Mouse (Mus musculus): ENCODE measurements at regions not wholly inside any gene's neighbourhood (a gene's known extent, or its start where the extent isn't known, plus 50 kb on each side); places are given as distances from the start of the nearest gene placed in this dataset.

DNA sequence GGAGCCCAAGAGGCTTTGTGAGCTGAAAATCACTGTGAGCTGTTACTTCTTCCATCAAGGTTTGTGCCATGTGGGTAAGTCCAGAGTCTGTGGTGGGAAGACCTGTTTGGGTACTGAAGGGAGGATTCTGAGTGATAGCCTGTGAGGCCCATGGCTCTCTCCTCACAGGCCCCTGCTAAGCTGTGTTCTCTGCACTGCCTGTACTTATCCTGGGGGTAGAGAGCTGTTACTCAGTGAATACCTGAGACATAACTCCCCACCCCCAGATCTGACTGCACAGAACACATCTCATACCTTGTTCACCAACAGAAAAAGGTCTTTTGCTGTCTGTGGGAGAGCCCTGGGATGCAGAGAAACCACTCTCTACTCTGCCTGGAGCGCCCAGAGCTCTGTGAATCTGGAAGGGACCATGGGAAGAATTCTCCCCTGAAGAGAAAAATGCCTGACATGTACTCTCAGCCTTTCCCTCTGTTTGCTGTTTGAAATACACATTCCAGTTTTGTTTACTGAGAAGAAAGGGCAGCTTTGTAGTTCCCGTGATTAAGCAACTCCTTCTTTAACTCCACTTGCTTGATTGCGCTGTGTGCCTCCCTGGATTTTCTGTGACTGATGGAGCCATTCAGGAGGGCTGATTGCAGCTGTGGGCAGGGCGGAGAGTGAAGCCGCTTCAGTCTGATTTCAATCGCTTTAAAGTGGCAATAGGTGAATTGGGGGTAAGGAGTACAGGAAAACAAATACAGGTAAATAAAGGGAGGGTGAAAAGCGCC is 460.3 kb upstream of the Cdh4 start:
- ATAC-seq (replicated peaks in 1 of 2; ENCODE audit: insufficient read depth in 1 of 2, low FRiP score in 2 of 2, low TSS enrichment in 1 of 2, low read depth in 1 of 2, poor library complexity in 2 of 2, severe bottlenecking in 2 of 2): no peak

DNA sequence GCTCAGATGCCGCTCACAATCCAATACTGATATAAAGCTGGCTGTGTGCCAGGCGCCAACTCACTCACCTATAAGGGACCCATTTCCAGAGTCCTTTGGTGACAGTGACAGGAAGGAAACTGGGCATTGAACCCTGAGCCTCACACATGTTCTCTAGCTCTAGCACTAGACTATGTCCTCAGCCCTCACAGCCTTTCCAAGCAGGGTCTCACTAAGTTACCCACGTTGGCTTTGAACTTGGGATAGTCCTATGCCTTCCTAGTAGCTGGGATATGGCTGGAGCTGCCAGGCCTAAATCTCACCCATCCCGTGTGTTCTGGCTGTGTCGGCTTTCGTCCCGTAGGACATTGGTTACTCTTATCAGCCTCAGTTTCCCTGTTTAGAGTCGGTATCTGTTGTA is 458.4 kb upstream of the Cdh4 start:
- no peak for ATAC-seq (replicated peaks in 1 of 2; ENCODE audit: insufficient read depth in 1 of 2, low FRiP score in 2 of 2, low TSS enrichment in 1 of 2, low read depth in 1 of 2, poor library complexity in 2 of 2, severe bottlenecking in 2 of 2)

DNA sequence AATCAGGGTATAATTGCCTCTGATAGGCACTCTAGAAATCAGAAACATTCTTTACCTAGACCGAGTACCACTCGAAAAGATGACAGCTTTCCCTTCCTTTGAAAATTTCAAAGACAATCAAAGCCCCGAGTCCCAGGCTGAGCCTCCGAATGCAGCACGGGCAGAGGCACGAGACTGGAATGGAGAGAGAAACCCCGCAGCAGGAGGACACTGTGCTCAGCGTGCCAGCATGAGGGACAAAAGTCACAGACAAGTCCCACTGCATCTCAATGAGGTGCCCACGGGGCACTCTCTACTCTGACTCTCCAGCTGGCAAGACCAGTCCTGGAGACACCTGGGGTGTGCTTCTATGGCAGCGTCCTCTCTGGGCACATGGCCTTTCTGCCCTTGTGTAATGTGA is 454.3 kb upstream of the Cdh4 start:
- ATAC-seq (replicated peaks in 1 of 2; ENCODE audit: insufficient read depth in 1 of 2, low FRiP score in 2 of 2, low TSS enrichment in 1 of 2, low read depth in 1 of 2, poor library complexity in 2 of 2, severe bottlenecking in 2 of 2): no peak

DNA sequence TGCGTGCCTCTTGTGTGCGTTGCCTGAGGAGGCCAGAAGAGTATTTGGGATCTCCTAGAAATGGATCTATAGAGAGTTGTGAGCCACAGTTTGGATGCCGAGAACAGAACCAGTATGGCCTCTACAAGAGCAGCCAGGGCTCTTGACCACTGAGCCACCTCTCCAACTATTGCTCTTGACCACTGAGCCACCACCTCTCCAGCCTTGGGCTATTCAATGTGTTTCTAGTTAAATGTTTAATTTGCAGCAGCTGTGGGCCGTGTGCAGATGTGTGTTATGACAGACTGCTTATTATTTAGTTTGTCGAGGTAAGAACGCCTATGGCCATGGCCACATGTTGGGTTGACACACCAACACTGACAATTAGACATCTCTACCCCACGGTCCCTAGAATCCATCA is 452.9 kb upstream of the Cdh4 start:
- ATAC-seq (replicated peaks in 1 of 2; ENCODE audit: insufficient read depth in 1 of 2, low FRiP score in 2 of 2, low TSS enrichment in 1 of 2, low read depth in 1 of 2, poor library complexity in 2 of 2, severe bottlenecking in 2 of 2): no peak

DNA sequence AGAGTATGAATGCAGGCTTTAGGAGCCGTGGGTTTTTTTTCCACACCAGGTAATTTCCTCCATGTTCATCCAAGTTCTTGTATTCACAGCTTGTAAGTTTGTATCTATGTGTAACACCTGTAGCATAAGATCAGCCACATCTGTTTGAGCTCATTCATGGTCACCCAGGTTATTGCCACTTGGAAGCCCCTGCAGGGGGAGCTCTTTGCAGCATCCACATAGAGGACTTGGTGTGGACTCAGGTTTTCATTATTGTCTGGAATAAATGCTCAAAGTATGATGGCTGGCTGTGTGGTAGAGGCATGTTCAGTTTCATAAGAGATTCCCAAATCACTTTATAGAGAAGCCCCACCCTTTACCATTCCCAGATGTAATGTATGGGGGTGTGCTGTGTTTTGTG is 452.4 kb upstream of the Cdh4 start:
- no peak for ATAC-seq (replicated peaks in 1 of 2; ENCODE audit: insufficient read depth in 1 of 2, low FRiP score in 2 of 2, low TSS enrichment in 1 of 2, low read depth in 1 of 2, poor library complexity in 2 of 2, severe bottlenecking in 2 of 2)

GRCm38 (mm10) chr2:178990959-178991358 is 451.3 kb upstream of the Cdh4 start:
- no peak for ATAC-seq (replicated peaks in 1 of 2; ENCODE audit: insufficient read depth in 1 of 2, low FRiP score in 2 of 2, low TSS enrichment in 1 of 2, low read depth in 1 of 2, poor library complexity in 2 of 2, severe bottlenecking in 2 of 2)

- no peak for ATAC-seq (replicated peaks in 1 of 2; ENCODE audit: insufficient read depth in 1 of 2, low FRiP score in 2 of 2, low TSS enrichment in 1 of 2, low read depth in 1 of 2, poor library complexity in 2 of 2, severe bottlenecking in 2 of 2)
Measured at GRCm38 (mm10) chr2:178992334-178993116, 449.7 kb upstream of the Cdh4 start.

- no peak for ATAC-seq (replicated peaks in 1 of 2; ENCODE audit: insufficient read depth in 1 of 2, low FRiP score in 2 of 2, low TSS enrichment in 1 of 2, low read depth in 1 of 2, poor library complexity in 2 of 2, severe bottlenecking in 2 of 2)
Measured at GRCm38 (mm10) chr2:178997921-178998320, 444.3 kb upstream of the Cdh4 start.

DNA sequence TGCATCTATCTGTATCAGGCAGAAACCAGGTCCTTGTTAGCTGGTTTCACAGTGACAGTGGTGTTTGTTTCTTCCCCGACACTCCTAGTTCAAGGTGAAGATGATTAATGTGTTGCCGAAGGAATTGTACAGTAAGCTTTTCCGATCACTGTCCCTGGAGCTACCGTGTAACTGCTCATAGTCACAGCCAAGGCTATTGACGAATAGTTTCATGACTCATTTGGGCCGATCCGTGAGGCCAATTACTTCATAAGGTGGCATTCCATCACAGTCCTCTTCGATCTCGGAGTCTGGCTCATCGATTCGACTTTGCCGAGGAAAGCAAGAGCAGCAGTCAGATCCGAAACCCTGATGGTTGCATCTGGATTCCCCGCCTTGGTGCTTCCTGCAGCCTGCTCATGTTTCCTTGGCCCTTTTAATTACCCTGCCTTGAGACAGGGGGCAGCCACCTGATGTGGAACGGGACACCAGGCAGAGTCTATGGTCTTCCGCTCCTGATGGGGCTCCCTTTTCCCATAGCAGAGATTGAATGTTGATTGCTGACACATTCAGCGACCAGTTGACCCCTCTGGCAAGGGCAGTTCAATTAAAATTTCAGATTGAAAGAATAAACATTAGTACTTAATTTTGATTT is 441.7 kb upstream of the Cdh4 start:
- ATAC-seq (replicated peaks in 1 of 2; ENCODE audit: insufficient read depth in 1 of 2, low FRiP score in 2 of 2, low TSS enrichment in 1 of 2, low read depth in 1 of 2, poor library complexity in 2 of 2, severe bottlenecking in 2 of 2): no peak

- no peak for ATAC-seq (replicated peaks in 1 of 2; ENCODE audit: insufficient read depth in 1 of 2, low FRiP score in 2 of 2, low TSS enrichment in 1 of 2, low read depth in 1 of 2, poor library complexity in 2 of 2, severe bottlenecking in 2 of 2)
Measured at GRCm38 (mm10) chr2:179007766-179008165, 434.5 kb upstream of the Cdh4 start.

DNA sequence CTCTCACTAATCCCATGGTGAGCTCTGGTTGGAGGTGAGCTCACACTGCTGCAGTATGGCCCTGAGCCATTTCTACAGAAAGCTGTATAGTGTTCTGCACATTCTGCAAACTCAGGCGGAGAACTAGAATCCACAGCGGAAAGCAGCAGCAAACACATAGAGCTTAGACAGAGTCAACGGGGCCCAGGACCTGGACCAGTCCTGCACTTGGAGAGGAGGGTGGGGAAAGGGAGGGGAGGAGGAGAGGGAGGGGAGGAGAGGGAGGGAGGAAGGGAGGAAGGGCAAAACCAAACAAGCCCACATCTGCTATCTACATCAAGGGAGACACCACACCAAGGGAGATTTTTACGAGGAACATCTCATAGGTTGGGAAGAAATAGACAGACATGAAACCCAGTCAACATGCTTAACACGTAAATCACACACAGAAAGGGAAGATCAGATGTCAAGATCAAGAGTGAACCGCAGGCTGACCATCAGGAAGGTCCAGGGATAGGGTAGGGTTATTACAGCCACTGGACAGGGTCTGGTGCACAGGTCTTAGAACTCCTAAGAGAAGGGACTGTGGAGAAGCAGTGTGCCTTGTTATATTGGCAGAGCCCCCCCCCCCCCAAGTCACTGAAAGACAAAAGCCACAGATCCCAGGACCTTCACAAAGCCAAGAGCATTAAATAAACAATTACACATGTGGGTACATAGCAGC is 428.2 kb upstream of the Cdh4 start:
- ATAC-seq (replicated peaks in 1 of 2; ENCODE audit: insufficient read depth in 1 of 2, low FRiP score in 2 of 2, low TSS enrichment in 1 of 2, low read depth in 1 of 2, poor library complexity in 2 of 2, severe bottlenecking in 2 of 2): no peak

DNA sequence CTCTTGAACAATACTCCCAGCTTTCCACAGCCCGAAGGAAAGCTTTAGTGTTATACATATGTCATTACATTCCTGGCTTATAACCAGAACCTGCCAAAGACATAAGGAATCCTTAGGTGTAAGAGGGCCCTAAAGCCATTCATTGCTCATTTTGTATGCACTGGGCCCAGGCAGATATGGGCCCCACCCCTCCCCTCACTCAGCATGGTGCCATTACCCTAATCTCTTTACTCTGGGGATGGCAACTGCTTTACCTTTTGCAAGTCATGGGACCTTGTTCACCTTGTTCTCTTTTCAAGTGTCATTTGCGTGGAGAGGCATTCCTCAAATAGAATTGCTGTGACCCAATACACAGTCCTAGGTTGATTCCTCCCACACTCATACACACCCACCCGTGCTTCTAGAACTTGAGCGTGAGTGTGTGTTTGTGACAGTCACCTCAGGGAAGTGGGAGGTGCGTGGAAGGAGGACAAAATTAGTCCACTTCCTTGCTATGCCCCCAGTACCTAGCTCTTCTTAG is 419.5 kb upstream of the Cdh4 start:
- ATAC-seq (replicated peaks in 1 of 2; ENCODE audit: insufficient read depth in 1 of 2, low FRiP score in 2 of 2, low TSS enrichment in 1 of 2, low read depth in 1 of 2, poor library complexity in 2 of 2, severe bottlenecking in 2 of 2): no peak

DNA sequence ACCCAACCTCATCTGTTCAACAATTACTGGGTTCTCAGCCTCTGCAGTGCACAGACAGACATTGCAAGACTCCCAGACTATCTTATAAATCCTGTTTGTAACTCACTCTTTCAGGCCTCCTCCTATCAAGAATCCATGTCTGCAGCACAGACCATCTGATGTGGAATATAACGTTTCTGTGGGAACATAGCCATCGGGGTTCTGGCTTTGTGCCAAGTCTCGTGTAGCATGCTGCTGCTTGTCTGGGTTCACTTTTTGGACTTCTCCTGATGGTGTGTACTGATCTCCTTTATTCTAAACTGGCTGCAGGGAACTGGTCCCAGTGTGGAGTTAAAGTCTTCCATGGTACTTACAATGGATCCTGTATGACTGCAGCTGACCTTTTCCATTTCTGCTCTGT is 418.0 kb upstream of the Cdh4 start:
- ATAC-seq (replicated peaks in 1 of 2; ENCODE audit: insufficient read depth in 1 of 2, low FRiP score in 2 of 2, low TSS enrichment in 1 of 2, low read depth in 1 of 2, poor library complexity in 2 of 2, severe bottlenecking in 2 of 2): no peak

DNA sequence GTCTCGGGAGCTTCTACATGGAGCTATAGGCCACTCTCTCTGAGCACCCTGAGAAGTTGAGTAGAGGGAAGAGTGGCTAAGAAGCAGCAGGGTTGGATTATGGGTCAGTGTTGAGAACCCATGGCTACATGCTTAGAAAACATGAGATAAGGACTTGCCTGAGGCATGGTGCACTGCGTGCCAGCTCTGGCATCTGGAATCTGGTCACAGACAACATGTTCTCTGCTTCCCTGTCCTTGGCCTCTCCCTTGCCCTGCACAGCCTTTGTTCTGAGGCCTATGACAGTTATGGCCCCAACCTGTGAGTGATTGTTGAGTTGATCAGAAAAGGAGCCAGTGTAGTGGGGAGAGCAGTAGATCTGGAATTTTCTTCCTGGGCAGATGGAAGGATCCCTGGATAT is 409.1 kb upstream of the Cdh4 start:
- ATAC-seq (replicated peaks in 1 of 2; ENCODE audit: insufficient read depth in 1 of 2, low FRiP score in 2 of 2, low TSS enrichment in 1 of 2, low read depth in 1 of 2, poor library complexity in 2 of 2, severe bottlenecking in 2 of 2): no peak

GRCm38 (mm10) chr2:179035446-179035845 is 406.8 kb upstream of the Cdh4 start:
- no peak for ATAC-seq (replicated peaks in 1 of 2; ENCODE audit: insufficient read depth in 1 of 2, low FRiP score in 2 of 2, low TSS enrichment in 1 of 2, low read depth in 1 of 2, poor library complexity in 2 of 2, severe bottlenecking in 2 of 2)

DNA sequence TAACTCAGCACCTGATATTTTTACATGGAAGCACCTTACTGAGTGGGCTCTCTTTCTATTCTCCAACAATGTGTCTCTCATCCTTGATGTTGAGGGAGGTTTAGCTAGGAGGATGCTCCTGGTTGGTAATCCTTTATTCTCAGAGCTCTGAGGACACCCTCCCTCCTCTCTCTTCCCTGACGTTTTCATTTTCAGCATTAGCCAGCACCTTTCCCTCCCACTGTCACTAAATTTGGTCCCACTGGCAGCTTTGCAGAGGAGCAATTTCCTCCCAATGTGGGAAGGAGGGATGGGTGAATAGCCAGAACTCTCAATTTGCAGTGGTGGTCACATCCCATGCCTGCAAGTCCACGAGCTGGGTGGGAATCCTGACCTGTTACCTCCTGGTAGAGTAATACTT is 402.5 kb upstream of the Cdh4 start:
- ATAC-seq (replicated peaks in 1 of 2; ENCODE audit: insufficient read depth in 1 of 2, low FRiP score in 2 of 2, low TSS enrichment in 1 of 2, low read depth in 1 of 2, poor library complexity in 2 of 2, severe bottlenecking in 2 of 2): no peak

GRCm38 (mm10) chr2:179043671-179044070 is 398.6 kb upstream of the Cdh4 start:
- ATAC-seq (replicated peaks in 1 of 2; ENCODE audit: insufficient read depth in 1 of 2, low FRiP score in 2 of 2, low TSS enrichment in 1 of 2, low read depth in 1 of 2, poor library complexity in 2 of 2, severe bottlenecking in 2 of 2): no peak

- ATAC-seq (replicated peaks in 1 of 2; ENCODE audit: insufficient read depth in 1 of 2, low FRiP score in 2 of 2, low TSS enrichment in 1 of 2, low read depth in 1 of 2, poor library complexity in 2 of 2, severe bottlenecking in 2 of 2): no peak
Measured at GRCm38 (mm10) chr2:179045361-179045760, 396.9 kb upstream of the Cdh4 start.

All from hematopoietic stem cell, adult 5-6 weeks (primary cell).